Mouse (Mus musculus) spleen, adult 2 months (tissue): Measurements from ENCODE around the gene Cd3d. TPM values are rescaled to one million over a fixed set of nuclear protein-coding genes. Genes with fewer than 3 reads are reported as not detected.
"Not testable (repeated sequence)": the region's sequence is repeated elsewhere in the genome, so short reads cannot be mapped to it uniquely, and the experiment has no call there.

Experiments
- DNase-seq, 2 experiments: peaks; one replicate each; pipeline versions ENCODE4 v3.0.0 to v3.0.0-alpha.2; 2012 to 2021; ENCODE audit warnings: low spot score in 2 of 2, low read depth in 1 of 2
- H3K27ac ChIP-seq: fragments of 200-500 bp; 2 replicates; pipeline ENCODE4 v1.5.1; 2012; ENCODE audit warnings: low read length, inconsistent platforms; ENCODE audit not compliant: insufficient read depth
- H3K27me3 ChIP-seq: fragments of 200-500 bp; 2 replicates; pipeline ENCODE4 v1.6.1; 2012; ENCODE audit warnings: mild to moderate bottlenecking, moderate library complexity, low read length, inconsistent platforms; ENCODE audit not compliant: control insufficient read depth, insufficient read depth
- H3K36me3 ChIP-seq: fragments of 200-500 bp; 2 replicates; pipeline ENCODE4 v1.6.1; 2012; ENCODE audit warnings: mild to moderate bottlenecking, low read length, inconsistent platforms; ENCODE audit not compliant: control insufficient read depth, insufficient read depth
- H3K4me1 ChIP-seq: fragments of 200-500 bp; 2 replicates; pipeline ENCODE4 v1.6.1; 2011; ENCODE audit warnings: inconsistent platforms; ENCODE audit not compliant: control insufficient read depth, insufficient read depth, insufficient read length
- H3K4me3 ChIP-seq: fragments of 200-500 bp; 2 replicates; pipeline ENCODE4 v1.5.1; 2011; ENCODE audit warnings: mild to moderate bottlenecking, inconsistent platforms; ENCODE audit not compliant: insufficient read depth, insufficient read length; ENCODE audit errors: extremely low read depth
- CTCF ChIP-seq: fragments of 200-500 bp; IDR thresholded peaks from 2 replicates; pipeline ENCODE4 v1.5.1; 2011; ENCODE audit warnings: mild to moderate bottlenecking, inconsistent platforms; ENCODE audit not compliant: insufficient read depth, insufficient read length, insufficient replicate concordance; ENCODE audit errors: extremely low read depth
- POLR2A ChIP-seq: fragments of 200-500 bp; IDR thresholded peaks from 2 replicates; pipeline ENCODE4 v1.6.1; 2011; ENCODE audit warnings: low read depth, low read length, inconsistent platforms
- WGBS: fragments of 180-500 bp; shearing (Covaris S2); methylation state at CpG from one replicate; pipeline ENCODE4 v1.1.7; 2018; 5-methylcytosine and 5-hydroxymethylcytosine counted together
- polyA plus RNA-seq: library from polyadenylated mRNA; depleted of rRNA; stranded (reverse); fragments of >200 nt; gene quantifications from 2 replicates; pipeline ENCODE4 v1.2.3, GENCODE M21; 2012

The Cd3d gene
- polyA plus RNA-seq, 1 experiment: 24.0 TPM

DNA sequence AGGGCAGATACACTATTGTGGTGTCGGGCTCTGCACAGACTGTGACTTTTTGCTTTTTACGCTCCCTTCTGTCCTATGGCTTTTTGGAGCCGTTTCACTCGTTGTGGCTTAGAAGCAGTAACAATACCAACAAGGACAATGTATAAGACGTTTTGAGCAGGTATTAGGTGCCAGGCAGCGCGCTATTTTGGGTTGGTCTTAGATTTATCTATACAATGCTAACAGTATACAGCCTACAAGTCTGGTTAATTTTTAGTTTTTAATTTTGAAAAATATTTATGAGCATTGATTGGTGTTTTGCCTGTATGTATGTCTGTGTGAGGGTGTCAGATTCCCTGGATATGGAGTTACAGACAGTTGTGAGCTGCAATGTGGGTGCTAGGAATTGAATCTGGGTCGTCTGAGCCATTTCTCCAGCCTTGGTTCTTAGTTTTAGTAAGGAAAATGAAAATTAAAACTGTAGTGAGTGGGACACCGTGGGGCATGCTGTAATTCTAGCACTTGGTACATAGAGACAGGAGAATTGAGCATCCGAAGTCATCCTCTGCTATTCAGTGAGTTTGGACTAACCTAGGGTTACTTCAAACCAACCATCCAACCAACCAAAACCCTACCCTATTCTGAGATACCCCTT is 15.6 kb upstream of the Cd3d start:
- TF ChIP-seq CTCF: no peak
- no peak for TF ChIP-seq POLR2A
- H3K27ac ChIP-seq: peak overlapping the region; percentile 34
- WGBS: 14% methylated on average over 10 of the region's 10 CpGs
- peaks cover under 1% of the 10 kb centered on the region; the same call in 1 of the 2 replicates for H3K36me3 ChIP-seq
- DNase-seq: no peak
- no peaks in the 10 kb centered on the region for H3K27me3 ChIP-seq
- no peaks in the 10 kb centered on the region for H3K4me1 ChIP-seq
- H3K4me3 ChIP-seq: peak overlapping the region; percentile 56

DNA sequence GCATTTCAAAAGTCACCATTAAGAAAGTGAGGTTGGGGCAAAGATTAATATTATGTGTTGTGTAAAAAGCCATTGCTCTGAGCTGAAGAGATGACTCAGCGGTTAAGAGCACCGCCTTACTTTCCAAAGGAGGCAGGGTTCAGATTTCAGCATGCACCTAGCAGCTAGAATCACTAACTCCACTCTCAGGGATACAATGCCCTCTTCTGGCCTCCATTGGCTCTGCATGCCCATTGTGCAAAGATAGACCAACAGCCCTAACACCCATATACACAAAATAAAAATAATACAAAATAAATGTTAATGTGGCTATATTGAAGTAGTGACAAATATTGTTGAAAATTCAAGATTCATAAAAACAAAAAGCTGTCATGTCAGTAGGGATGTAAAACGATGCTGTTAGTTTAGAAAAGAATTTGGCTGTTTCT is 14.8 kb upstream of the Cd3d start:
- Histone ChIP-seq H3K4me3 (no peak overlapping the region), H3K27ac (no peak overlapping the region), H3K27me3 (no peaks in the 10 kb centered on the region), H3K4me1 (no peaks in the 10 kb centered on the region), H3K36me3 (no peaks in the 10 kb centered on the region; the same call in 1 of the 2 replicates)
- WGBS: 23% methylated on average over 3 of the region's 3 CpGs
- peak; percentile 70 to 78 for DNase-seq
- peak; percentile 53; the same call in 1 of the 2 replicates for TF ChIP-seq CTCF
- no peak for TF ChIP-seq POLR2A

DNA sequence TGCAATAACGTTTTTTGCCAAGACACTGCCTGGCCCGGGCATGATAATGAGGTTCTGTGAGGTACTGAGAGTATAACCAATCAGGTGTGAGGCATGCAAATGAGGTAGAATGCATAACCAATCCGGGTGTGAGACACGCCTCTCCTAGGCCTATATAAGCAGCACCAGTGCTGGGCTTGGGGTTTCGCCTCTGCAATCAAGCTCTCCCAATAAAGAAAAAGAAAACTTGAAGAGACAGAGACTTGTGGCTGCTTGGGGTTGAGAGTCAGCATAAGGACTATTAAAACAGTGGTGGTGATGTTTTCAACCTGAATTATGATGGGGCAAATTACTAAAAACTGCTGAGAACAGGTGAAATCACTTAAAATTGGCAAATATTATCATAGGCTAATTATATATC is 13.8 kb upstream of the Cd3d start:
- not testable (repeated sequence) for H3K36me3 ChIP-seq, DNase-seq, H3K27ac ChIP-seq, H3K4me1 ChIP-seq, H3K4me3 ChIP-seq, H3K27me3 ChIP-seq
- 84% methylated on average over 5 of the region's 5 CpGs for WGBS

DNA sequence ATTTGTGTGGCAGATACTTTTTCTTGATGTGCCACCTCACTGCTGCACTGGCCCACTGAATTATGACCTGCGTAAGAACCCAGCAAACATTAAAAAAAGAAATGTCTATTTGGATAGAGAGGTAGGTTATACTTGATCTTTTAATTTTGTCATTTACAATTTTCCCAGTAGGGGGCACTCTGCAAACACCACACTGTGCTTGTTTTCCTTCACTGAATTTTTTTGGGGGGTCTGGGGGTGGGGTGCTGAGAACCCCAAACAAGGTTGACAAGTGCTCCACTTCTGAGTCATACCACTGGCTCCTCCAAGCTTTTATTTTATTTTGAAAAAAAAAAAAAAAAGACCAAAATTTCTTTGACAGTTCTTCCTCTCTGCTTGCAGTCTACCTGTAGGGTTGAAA is 12.1 kb upstream of the Cd3d start:
- Histone ChIP-seq H3K4me3 (no peak overlapping the region), H3K4me1 (no peaks in the 10 kb centered on the region), H3K27ac (no peak overlapping the region), H3K27me3 (no peaks in the 10 kb centered on the region), H3K36me3 (no peaks in the 10 kb centered on the region)
- WGBS: 62% methylated on average over 1 of the region's 1 CpGs
- no peak for DNase-seq
- TF ChIP-seq CTCF: peak; percentile 15; the same call in 1 of the 2 replicates
- no peak for TF ChIP-seq POLR2A

DNA sequence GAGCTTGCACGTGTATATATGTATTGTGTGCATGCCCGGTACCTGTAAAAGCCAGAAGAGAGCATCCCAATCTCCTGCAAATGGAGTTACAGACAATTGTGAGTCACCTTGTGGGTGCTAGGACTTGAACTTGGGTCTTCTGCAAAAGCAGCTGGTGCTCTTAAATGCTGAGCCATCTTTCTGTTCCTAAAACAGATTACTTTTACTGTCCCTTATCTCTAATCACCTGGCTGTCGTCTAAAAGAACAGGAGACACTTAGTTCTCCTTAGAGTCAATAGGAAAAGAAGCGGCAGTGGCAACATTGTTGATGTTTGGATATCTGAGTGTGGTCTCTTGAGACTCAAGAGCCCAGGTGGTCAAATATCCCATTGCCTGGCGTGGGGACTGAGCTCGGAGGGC is 3.8 kb upstream of the Cd3d start:
- Histone ChIP-seq H3K27me3 (no peaks in the 10 kb centered on the region), H3K36me3 (no peaks in the 10 kb centered on the region), H3K4me3 (peak overlapping the region; percentile 38; the same call in 1 of the 2 replicates), H3K4me1 (no peaks in the 10 kb centered on the region), H3K27ac (peak overlapping the region; percentile 52)
- no peak for DNase-seq
- 61% methylated on average over 6 of the region's 6 CpGs for WGBS
- no peak for TF ChIP-seq POLR2A
- no peak for TF ChIP-seq CTCF

DNA sequence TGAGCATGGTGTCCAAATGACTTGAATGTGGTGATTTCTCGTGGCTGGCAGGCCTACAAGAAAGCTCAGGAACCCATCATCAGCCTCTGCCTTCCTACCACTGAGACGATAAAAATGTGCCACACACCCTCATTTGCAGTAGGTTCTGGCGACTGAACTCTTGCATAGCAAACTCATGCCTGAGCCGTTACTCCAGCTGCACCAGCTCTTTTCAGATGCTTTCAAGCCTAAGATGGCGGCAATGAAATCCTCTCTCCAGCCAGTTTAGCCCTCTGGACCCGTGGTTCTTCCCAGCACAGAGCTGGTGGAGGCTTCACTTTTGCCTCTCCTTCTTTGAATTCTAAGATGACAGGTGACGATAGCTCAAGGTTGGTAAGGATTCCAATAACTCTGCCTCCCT is 1.8 kb upstream of the Cd3d start:
- H3K36me3 ChIP-seq: no peaks in the 10 kb centered on the region
- H3K4me3 ChIP-seq: peak overlapping the region; percentile 53
- DNase-seq: no peak
- 69% methylated on average over 7 of the region's 7 CpGs for WGBS
- H3K27ac ChIP-seq: peak overlapping the region; percentile 78
- TF ChIP-seq CTCF (no peak), POLR2A (no peak)
- no peaks in the 10 kb centered on the region for H3K4me1 ChIP-seq
- no peaks in the 10 kb centered on the region for H3K27me3 ChIP-seq

DNA sequence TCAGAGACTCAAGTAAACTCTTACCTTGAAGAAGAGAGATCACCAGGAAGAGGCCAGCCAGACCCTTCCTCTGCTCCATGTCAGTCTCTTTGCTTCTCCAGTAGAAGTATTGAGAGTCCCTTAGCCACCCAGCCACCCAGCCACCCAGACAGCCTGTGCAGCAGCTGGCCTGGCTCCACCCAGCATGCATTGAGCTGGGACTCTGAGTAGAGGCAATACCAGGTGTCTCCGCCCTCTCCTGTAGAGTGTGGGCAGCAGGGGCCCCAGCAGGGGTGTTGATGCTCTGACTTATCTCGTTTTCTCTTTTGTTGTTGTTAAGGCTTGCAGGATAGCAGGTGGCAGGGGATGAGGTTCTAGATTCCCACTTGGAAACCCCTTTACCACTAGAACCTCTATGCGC is 1.3 kb upstream of the Cd3d start, which contains the start of gene Cd3g:
Gene Cd3g (minus strand): TSS at position 190 of the 400 bp plus-strand sequence.
- DNase-seq: peak in 1 of 2 experiments; percentile 53
- WGBS: 49% methylated on average over 3 of the region's 3 CpGs
- no peak for TF ChIP-seq CTCF
- peak; percentile 57; the same call in 1 of the 2 replicates for TF ChIP-seq POLR2A
- no peaks in the 10 kb centered on the region; the same call in 1 of the 2 replicates for H3K4me1 ChIP-seq
- no peaks in the 10 kb centered on the region for H3K36me3 ChIP-seq
- H3K4me3 ChIP-seq: peak within 1 kb of the TSS; percentile 53
- no peaks in the 10 kb centered on the region for H3K27me3 ChIP-seq
- H3K27ac ChIP-seq: peak within 1 kb of the TSS; percentile 83
